In genomic region chrX:164183844-164184243, GRCm38 (mm10) we compare ENCODE assay signal across 8 mouse cellular contexts. TPM values are rescaled to one million over a fixed set of nuclear protein-coding genes. Genes with fewer than 3 reads are reported as not detected.
A peak's percentile ranks its signal among the peaks of the same experiment; 100 is the strongest.
DNase-seq lines count a peak whose midpoint lies in the region; ATAC-seq and TF ChIP-seq lines count a peak whose summit lies in the region.

No protein-coding gene starts in this region.

- H3K4me2 ChIP-seq in hindbrain, embryonic 14.5 days (replicated peaks) = no peak overlapping the region
- H3K4me2 ChIP-seq in hindbrain, embryonic 13.5 days = no peak overlapping the region

- no peaks in the 10 kb centered on the region for H3K9me3 ChIP-seq in hindbrain, embryonic 14.5 days (ENCODE audit: control insufficient read depth, low read length)
- no peaks in the 10 kb centered on the region for H3K9me3 ChIP-seq in hindbrain, embryonic 13.5 days
- H3K9me3 ChIP-seq in ES-E14 (ENCODE audit: control insufficient read depth, insufficient read depth, low read depth, low read length) = no peaks in the 10 kb centered on the region

- H3K27me3 ChIP-seq in hindbrain, embryonic 14.5 days (ENCODE audit: control insufficient read depth, insufficient read depth, low read length) = peaks cover 11% of the 10 kb centered on the region; the same call in 1 of the 2 replicates
- 0 out of 2 replicates have a peak, but pooled peaks cover 5% of the 10 kb centered on the region for H3K27me3 ChIP-seq in hindbrain, embryonic 13.5 days

- ATAC-seq in hindbrain, embryonic 14.5 days (ENCODE audit: low FRiP score) = 0 out of 2 replicates have a peak, but pooled peaks have one; percentile 31
- no peak for ATAC-seq in hindbrain, embryonic 13.5 days (ENCODE audit: low FRiP score)
- ATAC-seq in frontal cortex, adult (ENCODE audit: low TSS enrichment) = peak; percentile 67; the same call in 1 of the 2 replicates

- no peaks in the 10 kb centered on the region for H3K36me3 ChIP-seq in hindbrain, embryonic 14.5 days (replicated peaks; ENCODE audit: control insufficient read depth, insufficient read depth)
- H3K36me3 ChIP-seq in hindbrain, embryonic 13.5 days = no peaks in the 10 kb centered on the region
- H3K36me3 ChIP-seq in ES-E14 (ENCODE audit: control insufficient read depth, insufficient read depth, low read length, poor library complexity, severe bottlenecking) = no peaks in the 10 kb centered on the region

- H3K4me1 ChIP-seq in hindbrain, embryonic 14.5 days (replicated peaks; ENCODE audit: control insufficient read depth, insufficient read depth, low read length) = no peaks in the 10 kb centered on the region
- H3K4me1 ChIP-seq in hindbrain, embryonic 13.5 days (replicated peaks) = no peaks in the 10 kb centered on the region
- no peaks in the 10 kb centered on the region for H3K4me1 ChIP-seq in ES-E14 (ENCODE audit: control insufficient read depth in 2 of 2, insufficient read depth in 2 of 2, low read length in 2 of 2, poor library complexity in 1 of 2)

- in situ Hi-C loops in ES-E14 (cut with MboI; ENCODE audit: low sequenced_read_pairs in 2 of 2, unreplicated experiment in 2 of 2) = loop anchor here in 1 of 2 experiments (25.0 kb wide), 1 partner anchor 203 kb away; no protein-coding TSS in a partner anchor

- DNase-seq in hindbrain, embryonic 14.5 days (ENCODE audit: low spot score) = peak; percentile 66
- DNase-seq in ES-E14 (ENCODE audit: low read depth, low spot score) = peak; percentile 40
- peak; percentile 30 to 40 for DNase-seq in cerebellum, adult 18-20 months
- peak; percentile 41 for DNase-seq in layer of hippocampus, adult 11-12 months (ENCODE audit: low spot score)
- peak; percentile 66 for DNase-seq in lung, postnatal 10 days
- DNase-seq in spleen, postnatal 4 days (ENCODE audit: low spot score in 2 of 2) = peak; percentile 32 to 64

- no peak overlapping the region for H3K27ac ChIP-seq in hindbrain, embryonic 14.5 days
- no peak overlapping the region for H3K27ac ChIP-seq in hindbrain, embryonic 13.5 days
- H3K27ac ChIP-seq in ES-E14 (ENCODE audit: insufficient read depth, low read depth, low read length, poor library complexity, severe bottlenecking) = no peak overlapping the region

- H3K9ac ChIP-seq in hindbrain, embryonic 14.5 days = no peak overlapping the region
- no peak overlapping the region for H3K9ac ChIP-seq in hindbrain, embryonic 13.5 days
- H3K9ac ChIP-seq in ES-E14 (ENCODE audit: insufficient read depth, low read depth, low read length, poor library complexity, severe bottlenecking) = no peak overlapping the region

- no peak overlapping the region for H3K4me3 ChIP-seq in hindbrain, embryonic 14.5 days (replicated peaks; ENCODE audit: low read length)
- H3K4me3 ChIP-seq in hindbrain, embryonic 13.5 days = no peak overlapping the region
- no peak overlapping the region for H3K4me3 ChIP-seq in ES-E14 (ENCODE audit: insufficient read depth in 1 of 2, low read depth in 1 of 2, low read length in 2 of 2, poor library complexity in 1 of 2, severe bottlenecking in 1 of 2)

- 35% methylated on average over 3 of the region's 3 CpGs for WGBS in hindbrain, embryonic 14.5 days
- 35% methylated on average over 3 of the region's 3 CpGs for WGBS in hindbrain, embryonic 13.5 days

TF ChIP-seq in ES-E14, 5 proteins besides CTCF, POLR2A, EP300 and RAD21:
- no peak for TF ChIP-seq CHD2 (IDR thresholded peaks at IDR 0.05; ENCODE audit: low read depth, low read length)
- TF ChIP-seq MAFK (IDR thresholded peaks at IDR 0.05; ENCODE audit: insufficient read depth, low read depth, low read length) = peak; percentile 53; the same call in 1 of the 2 replicates
- TF ChIP-seq ZC3H11A (IDR thresholded peaks at IDR 0.05; ENCODE audit: borderline replicate concordance, low read depth, low read length) = peak; percentile 76
- TF ChIP-seq HCFC1 (IDR thresholded peaks at IDR 0.05; ENCODE audit: borderline replicate concordance, insufficient read depth, low read length) = no peak
- no peak for TF ChIP-seq ZNF384 (IDR thresholded peaks at IDR 0.05; ENCODE audit: low read depth, low read length)

RNA-seq across cellular contexts. Expression of gene Ace2, which starts 44.7 kb away (rescaled TPM):
- 0.36 and 0.42 TPM in 2 replicates for polyA plus RNA-seq in hindbrain, embryonic 14.5 days (2014; fragmentation: Nextera tagmentation; extraction: Ambion mirVana)
- polyA plus RNA-seq in hindbrain, embryonic 13.5 days (2015; fragmentation: Nextera tagmentation; extraction: Ambion mirVana) = 0.18 and 0.43 TPM in 2 replicates
- not detected in 2 replicates for total RNA-seq in ES-E14 (2012; rRNA removed)
